Mouse (Mus musculus) liver, postnatal 0 days (tissue): ENCODE data around the gene Coasy. TPM values are rescaled to one million over a fixed set of nuclear protein-coding genes. Genes with fewer than 3 reads are reported as not detected.
"Not testable (repeated sequence)": the region's sequence is repeated elsewhere in the genome, so short reads cannot be mapped to it uniquely, and the experiment has no call there.

ENCODE experiments used
- ATAC-seq: fragments of 200-750 bp; cut with Nextera tagmentation; 2 replicates; pipeline ENCODE4 v1.8.0; 2017; ENCODE audit warnings: mild to moderate bottlenecking, moderate library complexity
- DNase-seq: peaks from one replicate; pipeline ENCODE4 v3.0.0-alpha.2; 2016
- H3K27ac ChIP-seq: fragments of 300-500 bp; sonication (generic); 2 replicates; pipeline ENCODE4 v1.5.1; 2014; ENCODE audit warnings: antibody characterized with exemption, moderate library complexity, mild to moderate bottlenecking, low read depth
- H3K27me3 ChIP-seq: fragments of 300-500 bp; sonication (generic); 2 replicates; pipeline ENCODE4 v1.6.1; 2014; ENCODE audit warnings: low read length, control low read depth, mixed read lengths; ENCODE audit not compliant: insufficient read depth
- H3K36me3 ChIP-seq: fragments of 300-500 bp; sonication (generic); replicated peaks from 2 replicates; pipeline ENCODE4 v1.6.1; 2014; ENCODE audit warnings: mild to moderate bottlenecking, control low read depth, low read length, moderate library complexity, mixed read lengths; ENCODE audit not compliant: insufficient read depth
- H3K4me1 ChIP-seq: fragments of 300-500 bp; sonication (generic); 2 replicates; pipeline ENCODE4 v1.6.1; 2014; ENCODE audit warnings: antibody characterized with exemption, mild to moderate bottlenecking, control low read depth; ENCODE audit not compliant: insufficient read depth
- H3K4me2 ChIP-seq: fragments of 300-500 bp; sonication (generic); 2 replicates; pipeline ENCODE4 v1.6.1; 2014; ENCODE audit warnings: low read depth, mild to moderate bottlenecking, low read length, moderate library complexity, mixed read lengths
- H3K4me3 ChIP-seq: fragments of 300-500 bp; sonication (generic); 2 replicates; pipeline ENCODE4 v1.5.1; 2014; ENCODE audit warnings: low read depth, low read length
- H3K9ac ChIP-seq: fragments of 300-500 bp; sonication (generic); replicated peaks from 2 replicates; pipeline ENCODE4 v1.6.1; 2014; ENCODE audit warnings: mild to moderate bottlenecking, moderate library complexity
- H3K9me3 ChIP-seq: fragments of 300-500 bp; sonication (generic); 2 replicates; pipeline ENCODE4 v1.6.1; 2016; ENCODE audit warnings: mild to moderate bottlenecking, control low read depth, low read length, mixed read lengths
- CTCF ChIP-seq: sonication (generic); IDR thresholded peaks from 2 replicates; pipeline ENCODE4 v1.5.1; 2016; ENCODE audit warnings: antibody characterized with exemption, low read depth
- EP300 ChIP-seq: IDR thresholded peaks from 2 replicates; pipeline ENCODE4 v1.6.1; 2016; ENCODE audit warnings: antibody characterized with exemption, low read depth, mild to moderate bottlenecking
- WGBS: fragments of 180-500 bp; shearing (Covaris S2); extraction: QIAGEN DNeasy Blood & Tissue Kit; methylation state at CpG from one replicate; pipeline ENCODE4 v1.1.7; 2014; ENCODE audit not compliant: insufficient replicate concordance; 5-methylcytosine and 5-hydroxymethylcytosine counted together
- polyA plus RNA-seq: library from polyadenylated mRNA; unstranded; fragments of >200 nt; fragmentation: Nextera tagmentation; extraction: Ambion mirVana; gene quantifications from 2 replicates; pipeline ENCODE4 v1.2.1, GENCODE M21; 2015

Coasy gene
- polyA plus RNA-seq, 1 experiment from 2014 or later = 42.9 TPM

- Histone ChIP-seq H3K4me3 (no peak overlapping the region), H3K36me3 (peaks cover 9% of the 10 kb centered on the region; the same call in 1 of the 2 replicates), H3K9ac (no peak overlapping the region), H3K4me2 (no peak overlapping the region), H3K4me1 (0 out of 2 replicates have a peak, but pooled peaks cover 5% of the 10 kb centered on the region), H3K27ac (no peak overlapping the region), H3K9me3 (no peaks in the 10 kb centered on the region), H3K27me3 (no peaks in the 10 kb centered on the region)
- no peak for DNase-seq
- 93% methylated on average over 3 of the region's 3 CpGs for WGBS
- TF ChIP-seq CTCF (no peak), EP300 (no peak)
- no peak for ATAC-seq
Observed at GRCm38 (mm10) chr11:101112186-101112585, 29.8 kb downstream of the Coasy start.

GRCm38 (mm10) chr11:101115564-101115963 lies 33.2 kb downstream of the Coasy start:
- ATAC-seq = no peak
- no peak overlapping the region for H3K4me2 ChIP-seq
- H3K36me3 ChIP-seq = peaks cover 4% of the 10 kb centered on the region; the same call in 1 of the 2 replicates
- TF ChIP-seq CTCF (no peak), EP300 (no peak)
- no peak overlapping the region for H3K4me3 ChIP-seq
- H3K27ac ChIP-seq = no peak overlapping the region
- no peak overlapping the region for H3K9ac ChIP-seq
- no peak for DNase-seq
- WGBS = 56% methylated on average over 2 of the region's 2 CpGs
- peaks cover 19% of the 10 kb centered on the region for H3K4me1 ChIP-seq
- no peaks in the 10 kb centered on the region for H3K9me3 ChIP-seq
- H3K27me3 ChIP-seq = no peaks in the 10 kb centered on the region

- Histone ChIP-seq H3K9me3 (no peaks in the 10 kb centered on the region), H3K27me3 (no peaks in the 10 kb centered on the region), H3K36me3 (peaks cover 4% of the 10 kb centered on the region; the same call in 1 of the 2 replicates), H3K4me3 (peak overlapping the region; percentile 86), H3K9ac (peak overlapping the region; percentile 88), H3K4me1 (peaks cover 23% of the 10 kb centered on the region), H3K27ac (peak overlapping the region; percentile 94), H3K4me2 (peak overlapping the region; percentile 88)
- TF ChIP-seq EP300 (no peak), CTCF (no peak)
- no peak for DNase-seq
- WGBS = 13% methylated on average over 4 of the region's 4 CpGs
- no peak for ATAC-seq
Observed at GRCm38 (mm10) chr11:101118105-101118504, 35.7 kb downstream of the Coasy start.

- under 1% methylated on average over 28 of the region's 39 CpGs for WGBS
- DNase-seq = no peak
- Histone ChIP-seq H3K4me1 (peaks cover 23% of the 10 kb centered on the region), H3K9ac (peak overlapping the region; percentile 88), H3K9me3 (no peaks in the 10 kb centered on the region), H3K27ac (peak overlapping the region; percentile 94), H3K4me3 (peak overlapping the region; percentile 86), H3K27me3 (no peaks in the 10 kb centered on the region), H3K4me2 (peak overlapping the region; percentile 88), H3K36me3 (peaks cover 4% of the 10 kb centered on the region; the same call in 1 of the 2 replicates)
- ATAC-seq = peak; percentile 74
- TF ChIP-seq EP300 (no peak), CTCF (peak; percentile 42)
Observed at GRCm38 (mm10) chr11:101119131-101119760, 36.9 kb downstream of the Coasy start.

GRCm38 (mm10) chr11:101119761-101120544 lies 37.6 kb downstream of the Coasy start, which contains the start of the genes Retreg3 and Tubg1:
Retreg3 (minus strand) TSS chr11:101119893.
Tubg1 (plus strand) TSS chr11:101119938.
- Histone ChIP-seq H3K9ac (peak within 1 kb of the TSS; percentile 88), H3K4me2 (peak within 1 kb of the TSS; percentile 88), H3K9me3 (no peaks in the 10 kb centered on the region), H3K27ac (peak within 1 kb of the TSS; percentile 94), H3K4me1 (peaks cover 23% of the 10 kb centered on the region), H3K27me3 (no peaks in the 10 kb centered on the region), H3K4me3 (peak within 1 kb of the TSS; percentile 86), H3K36me3 (peaks cover 4% of the 10 kb centered on the region; the same call in 1 of the 2 replicates)
- DNase-seq = peak; percentile 100
- WGBS = under 1% methylated on average over 61 of the region's 61 CpGs
- ATAC-seq = peak; percentile 96
- TF ChIP-seq CTCF (no peak), EP300 (no peak)

- Histone ChIP-seq H3K4me1 (peaks cover 19% of the 10 kb centered on the region), H3K9me3 (no peaks in the 10 kb centered on the region), H3K9ac (peak overlapping the region; percentile 71), H3K27ac (peak overlapping the region; percentile 81), H3K4me2 (peak overlapping the region; percentile 88), H3K27me3 (no peaks in the 10 kb centered on the region), H3K4me3 (peak overlapping the region; percentile 86), H3K36me3 (peaks cover 4% of the 10 kb centered on the region)
- TF ChIP-seq CTCF (no peak), EP300 (no peak)
- 22% methylated on average over 19 of the region's 19 CpGs for WGBS
- DNase-seq (peak; percentile 28), ATAC-seq (no peak)
Observed at GRCm38 (mm10) chr11:101120545-101121188, 38.3 kb downstream of the Coasy start.

GRCm38 (mm10) chr11:101124494-101124893 lies 42.1 kb downstream of the Coasy start:
- not testable (repeated sequence) for ATAC-seq

GRCm38 (mm10) chr11:101125008-101125407 lies 42.6 kb downstream of the Coasy start:
- not testable (repeated sequence) for H3K4me2 ChIP-seq, H3K4me3 ChIP-seq, ATAC-seq, H3K9me3 ChIP-seq, H3K27me3 ChIP-seq, H3K27ac ChIP-seq, DNase-seq, H3K9ac ChIP-seq, H3K4me1 ChIP-seq
- peaks cover 10% of the 10 kb centered on the region for H3K36me3 ChIP-seq
- WGBS = 96% methylated on average over 6 of the region's 9 CpGs

More at GRCm38 (mm10) chr11:101124494-101124893, 42.1 kb downstream of the Coasy start:
- not testable (repeated sequence) for H3K27ac ChIP-seq, H3K27me3 ChIP-seq, H3K9me3 ChIP-seq, H3K4me3 ChIP-seq, H3K4me2 ChIP-seq, H3K4me1 ChIP-seq, DNase-seq, H3K9ac ChIP-seq
- 88% methylated on average over 8 of the region's 8 CpGs for WGBS
- H3K36me3 ChIP-seq = peaks cover 10% of the 10 kb centered on the region
